Mouse (Mus musculus) right cerebral cortex, postnatal 14 days (tissue): ENCODE data around the gene Ildr2.
A peak's percentile ranks its signal among the peaks of the same experiment; 100 is the strongest.

ENCODE experiments used
- DNase-seq: peaks from one replicate; pipeline ENCODE4 v3.0.0; 2022

Gene Ildr2

GRCm38 (mm10) chr1:166253898-166254894 lies at the start of gene Ildr2:
Gene Ildr2, plus strand, starts transcription at chr1:166254139.
- DNase-seq = peak; percentile 64

GRCm38 (mm10) chr1:166204171-166204570 lies 49.8 kb upstream of the Ildr2 start:
- no peak for DNase-seq

- DNase-seq = no peak
Observed at GRCm38 (mm10) chr1:166205159-166205558, 48.8 kb upstream of the Ildr2 start.

GRCm38 (mm10) chr1:166209371-166209770 lies 44.6 kb upstream of the Ildr2 start:
- no peak for DNase-seq

GRCm38 (mm10) chr1:166214181-166214580 lies 39.8 kb upstream of the Ildr2 start:
- DNase-seq = no peak

- no peak for DNase-seq
Observed at GRCm38 (mm10) chr1:166238315-166238969, 15.5 kb upstream of the Ildr2 start, which contains the start of gene Mael. Gene Mael, minus strand, starts transcription at chr1:166238747.

- peak; percentile 11 for DNase-seq
Observed at GRCm38 (mm10) chr1:166244285-166244684, 9.7 kb upstream of the Ildr2 start.

- no peak for DNase-seq
Observed at GRCm38 (mm10) chr1:166255091-166255490, 1.2 kb downstream of the Ildr2 start.

- DNase-seq = no peak
Observed at GRCm38 (mm10) chr1:166255651-166256050, 1.7 kb downstream of the Ildr2 start.

- DNase-seq = peak; percentile 14
Observed at GRCm38 (mm10) chr1:166256302-166256701, 2.4 kb downstream of the Ildr2 start.

- no peak for DNase-seq
Observed at GRCm38 (mm10) chr1:166256898-166257297, 3.0 kb downstream of the Ildr2 start.

GRCm38 (mm10) chr1:166259526-166259925 lies 5.6 kb downstream of the Ildr2 start:
- no peak for DNase-seq

- no peak for DNase-seq
Observed at GRCm38 (mm10) chr1:166266001-166266705, 12.2 kb downstream of the Ildr2 start.

GRCm38 (mm10) chr1:166266918-166267317 lies 13.0 kb downstream of the Ildr2 start:
- DNase-seq = no peak

GRCm38 (mm10) chr1:166268218-166268617 lies 14.3 kb downstream of the Ildr2 start:
- no peak for DNase-seq

- no peak for DNase-seq
Observed at GRCm38 (mm10) chr1:166278786-166279185, 24.8 kb downstream of the Ildr2 start.

- no peak for DNase-seq
Observed at GRCm38 (mm10) chr1:166279580-166280206, 25.8 kb downstream of the Ildr2 start.

- peak; percentile 53 for DNase-seq
Observed at GRCm38 (mm10) chr1:166280566-166280965, 26.6 kb downstream of the Ildr2 start.

- no peak for DNase-seq
Observed at GRCm38 (mm10) chr1:166281287-166281686, 27.3 kb downstream of the Ildr2 start.

- DNase-seq = no peak
Observed at GRCm38 (mm10) chr1:166281836-166282235, 27.9 kb downstream of the Ildr2 start.

GRCm38 (mm10) chr1:166282597-166283210 lies 28.8 kb downstream of the Ildr2 start:
- peak; percentile 65 for DNase-seq

GRCm38 (mm10) chr1:166283451-166283850 lies 29.5 kb downstream of the Ildr2 start:
- no peak for DNase-seq
